Comparison of ENCODE assay signal across 8 mouse cellular contexts in genomic region chr12:86911482-86911931, GRCm38 (mm10). TPM values are rescaled to one million over a fixed set of nuclear protein-coding genes. Genes with fewer than 3 reads are reported as not detected.
DNase-seq lines count a peak whose midpoint lies in the region; ATAC-seq and TF ChIP-seq lines count a peak whose summit lies in the region.

No protein-coding gene starts in this region.

- no peak overlapping the region for H3K4me3 ChIP-seq in lung, embryonic 14.5 days (ENCODE audit: low read depth, low read length)
- no peak overlapping the region for H3K4me3 ChIP-seq in forebrain, postnatal 0 days (ENCODE audit: low read depth, low read length)
- peak overlapping the region; percentile 12; the same call in 1 of the 2 replicates for H3K4me3 ChIP-seq in limb, embryonic 10.5 days

- H3K27ac ChIP-seq in lung, embryonic 14.5 days (ENCODE audit: low read depth), result peak overlapping the region; percentile 44
- H3K27ac ChIP-seq in forebrain, postnatal 0 days (ENCODE audit: low read depth, low read length), result peak overlapping the region; percentile 93
- peak overlapping the region; percentile 63 for H3K27ac ChIP-seq in limb, embryonic 10.5 days

- no peaks in the 10 kb centered on the region for H3K36me3 ChIP-seq in lung, embryonic 14.5 days (ENCODE audit: insufficient read depth)
- H3K36me3 ChIP-seq in forebrain, postnatal 0 days (ENCODE audit: insufficient read depth), result no peaks in the 10 kb centered on the region
- no peaks in the 10 kb centered on the region for H3K36me3 ChIP-seq in limb, embryonic 10.5 days

- peaks cover 18% of the 10 kb centered on the region for H3K4me1 ChIP-seq in lung, embryonic 14.5 days (ENCODE audit: insufficient read depth)
- H3K4me1 ChIP-seq in forebrain, postnatal 0 days (ENCODE audit: insufficient read depth), result peaks cover 9% of the 10 kb centered on the region
- H3K4me1 ChIP-seq in limb, embryonic 10.5 days, result peaks cover 56% of the 10 kb centered on the region

- H3K4me2 ChIP-seq in lung, embryonic 14.5 days, result no peak overlapping the region
- peak overlapping the region; percentile 25 for H3K4me2 ChIP-seq in forebrain, postnatal 0 days (ENCODE audit: low read depth)

- WGBS in lung, embryonic 14.5 days, result 58% methylated on average over 10 of the region's 10 CpGs
- WGBS in forebrain, postnatal 0 days, result 10% methylated on average over 10 of the region's 10 CpGs
- 28% methylated on average over 10 of the region's 10 CpGs for WGBS in limb, embryonic 10.5 days

- peak; percentile 57 for ATAC-seq in lung, embryonic 14.5 days (ENCODE audit: insufficient read depth)
- ATAC-seq in forebrain, postnatal 0 days, result peak; percentile 92
- no peak for ATAC-seq in megakaryocyte-erythroid progenitor cell, adult 5-6 weeks (replicated peaks; ENCODE audit: low FRiP score, low TSS enrichment, poor library complexity, severe bottlenecking)

- H3K27me3 ChIP-seq in lung, embryonic 14.5 days (ENCODE audit: insufficient read depth, low read length), result no peaks in the 10 kb centered on the region
- H3K27me3 ChIP-seq in forebrain, postnatal 0 days (ENCODE audit: insufficient read depth, low read length), result no peaks in the 10 kb centered on the region
- H3K27me3 ChIP-seq in limb, embryonic 10.5 days (ENCODE audit: low read depth, poor library complexity, severe bottlenecking), result peaks cover 68% of the 10 kb centered on the region

- no peak overlapping the region for H3K9ac ChIP-seq in lung, embryonic 14.5 days
- peak overlapping the region; percentile 34; the same call in 1 of the 2 replicates for H3K9ac ChIP-seq in forebrain, postnatal 0 days

- TF ChIP-seq CTCF in lung, embryonic 14.5 days (IDR thresholded peaks at IDR 0.05; ENCODE audit: low read depth), result no peak
- peak; percentile 29; the same call in 1 of the 2 replicates for TF ChIP-seq CTCF in forebrain, postnatal 0 days (IDR thresholded peaks at IDR 0.05; ENCODE audit: low read depth)

- no peaks in the 10 kb centered on the region for H3K9me3 ChIP-seq in lung, embryonic 14.5 days (ENCODE audit: low read depth, low read length)
- no peaks in the 10 kb centered on the region for H3K9me3 ChIP-seq in forebrain, postnatal 0 days (ENCODE audit: low read length)
- no peaks in the 10 kb centered on the region for H3K9me3 ChIP-seq in limb, embryonic 10.5 days (replicated peaks)

- DNase-seq in lung, embryonic 14.5 days, result peak; percentile 81
- DNase-seq in lung, postnatal 4 days, result no peak
- DNase-seq in forebrain, postnatal 0 days, result peak; percentile 95
- peak; percentile 49 for DNase-seq in limb, embryonic 10.5 days (ENCODE audit: low spot score)
- DNase-seq in right cerebral cortex, postnatal 36 days (ENCODE audit: low spot score in 2 of 2), result peak; percentile 49 to 64
- DNase-seq in c-Kit-positive CD71-positive TER-119-positive erythroid progenitor cells, embryonic 14.5 days (ENCODE audit: low spot score), result no peak
- DNase-seq in urinary bladder, postnatal 14 days (ENCODE audit: low spot score), result no peak

RNA-seq across cellular contexts. Expression of gene Irf2bpl, which starts 26.9 kb away (rescaled TPM):
- 44.6 and 44.8 TPM in 2 replicates for polyA plus RNA-seq in lung, embryonic 14.5 days (2014; fragmentation: Nextera tagmentation; extraction: Ambion mirVana)
- 134 and 161 TPM in 2 replicates for total RNA-seq in forebrain, postnatal 0 days (2014; rRNA removed)
- polyA plus RNA-seq in forebrain, postnatal 0 days (2015; fragmentation: Nextera tagmentation; extraction: Ambion mirVana), result 86.3 and 95.7 TPM in 2 replicates
- polyA plus RNA-seq in limb, embryonic 10.5 days (2016; fragmentation: Nextera tagmentation; extraction: Ambion mirVana), result 11.9 and 22.6 TPM in 2 replicates
- 0.76 and 0.94 TPM in 2 replicates for total RNA-seq in megakaryocyte-erythroid progenitor cell, adult 5-6 weeks (2014; fragmentation: Nextera tagmentation)
- total RNA-seq in megakaryocyte-erythroid progenitor cell, adult 5-6 weeks (2017), result 1.1 and 2.7 TPM in 2 replicates

RNA-seq across cellular contexts. Expression of gene Cipc, which starts 35.3 kb away (rescaled TPM):
- polyA plus RNA-seq in lung, embryonic 14.5 days (2014; fragmentation: Nextera tagmentation; extraction: Ambion mirVana), result 22.4 and 24.3 TPM in 2 replicates
- total RNA-seq in forebrain, postnatal 0 days (2014; rRNA removed), result 53.1 and 62.9 TPM in 2 replicates
- polyA plus RNA-seq in forebrain, postnatal 0 days (2015; fragmentation: Nextera tagmentation; extraction: Ambion mirVana), result 28.4 and 38.1 TPM in 2 replicates
- 31.8 and 37.7 TPM in 2 replicates for polyA plus RNA-seq in limb, embryonic 10.5 days (2016; fragmentation: Nextera tagmentation; extraction: Ambion mirVana)
- 29.2 and 35.6 TPM in 2 replicates for total RNA-seq in megakaryocyte-erythroid progenitor cell, adult 5-6 weeks (2014; fragmentation: Nextera tagmentation)
- total RNA-seq in megakaryocyte-erythroid progenitor cell, adult 5-6 weeks (2017), result 22.0 and 23.0 TPM in 2 replicates

Comparison
In these comparisons a context has a peak if more than half of its experiments do, and no peak if none do; other contexts are left out.
1. DNase-seq: peak in lung, embryonic 14.5 days (single experiment), forebrain, postnatal 0 days (single experiment), limb, embryonic 10.5 days (single experiment) and right cerebral cortex, postnatal 36 days (2 of 2); none in lung, postnatal 4 days (0 of 2), c-Kit-positive CD71-positive TER-119-positive erythroid progenitor cells, embryonic 14.5 days (single experiment) and urinary bladder, postnatal 14 days (single experiment).
2. Peak in every context shown above with its lines, with median percentiles within 50 percentile points of each other: H3K27ac ChIP-seq.